Mouse (Mus musculus): Measurements from ENCODE around the gene Phactr2. TPM values are rescaled to one million over a fixed set of nuclear protein-coding genes. Genes with fewer than 3 reads are reported as not detected.

Gene Phactr2
- polyA plus RNA-seq, 1 experiment: 6.6 TPM

- no peaks in the 10 kb centered on the region for H3K27me3 ChIP-seq (ENCODE audit: control insufficient read depth, insufficient read depth, low read length, poor library complexity, severe bottlenecking)
- H3K4me3 ChIP-seq (ENCODE audit: low read depth, low read length): no peak overlapping the region
- no peak overlapping the region for H3K9ac ChIP-seq (ENCODE audit: low read depth, poor library complexity, severe bottlenecking)
- no peaks in the 10 kb centered on the region for H3K36me3 ChIP-seq (ENCODE audit: control insufficient read depth, insufficient read depth, low read length, poor library complexity, severe bottlenecking)
- H3K4me1 ChIP-seq (ENCODE audit: control insufficient read depth, insufficient read depth, low read length): no peaks in the 10 kb centered on the region
- H3K9me3 ChIP-seq (replicated peaks; ENCODE audit: control insufficient read depth, insufficient read depth, low read length, poor library complexity, severe bottlenecking): no peaks in the 10 kb centered on the region
- no peak for TF ChIP-seq CTCF (IDR thresholded peaks at IDR 0.05; ENCODE audit: low read depth, low read length)
- no peak for TF ChIP-seq POLR2A (IDR thresholded peaks at IDR 0.05; ENCODE audit: insufficient read depth, low read length)
- TF ChIP-seq EP300 (IDR thresholded peaks at IDR 0.05; ENCODE audit: insufficient read depth, low read depth, low read length): no peak
- H3K27ac ChIP-seq (ENCODE audit: insufficient read depth, low read length): no peak overlapping the region
Observed at GRCm38 (mm10) chr10:13220061-13220460, 254.2 kb downstream of the Phactr2 start.

GRCm38 (mm10) chr10:13213956-13214355, 260.3 kb downstream of the Phactr2 start:
- no peaks in the 10 kb centered on the region for H3K9me3 ChIP-seq (replicated peaks; ENCODE audit: control insufficient read depth, insufficient read depth, low read length, poor library complexity, severe bottlenecking)
- no peak for TF ChIP-seq CTCF (IDR thresholded peaks at IDR 0.05; ENCODE audit: low read depth, low read length)
- no peak for TF ChIP-seq POLR2A (IDR thresholded peaks at IDR 0.05; ENCODE audit: insufficient read depth, low read length)
- TF ChIP-seq EP300 (IDR thresholded peaks at IDR 0.05; ENCODE audit: insufficient read depth, low read depth, low read length): no peak
- H3K9ac ChIP-seq (ENCODE audit: low read depth, poor library complexity, severe bottlenecking): no peak overlapping the region
- no peaks in the 10 kb centered on the region for H3K27me3 ChIP-seq (ENCODE audit: control insufficient read depth, insufficient read depth, low read length, poor library complexity, severe bottlenecking)
- H3K4me1 ChIP-seq (ENCODE audit: control insufficient read depth, insufficient read depth, low read length): no peaks in the 10 kb centered on the region
- no peak overlapping the region for H3K27ac ChIP-seq (ENCODE audit: insufficient read depth, low read length)
- no peaks in the 10 kb centered on the region for H3K36me3 ChIP-seq (ENCODE audit: control insufficient read depth, insufficient read depth, low read length, poor library complexity, severe bottlenecking)
- no peak overlapping the region for H3K4me3 ChIP-seq (ENCODE audit: low read depth, low read length)

- Histone ChIP-seq H3K4me1 (ENCODE audit: control insufficient read depth, insufficient read depth, low read length) (no peaks in the 10 kb centered on the region), H3K9ac (ENCODE audit: low read depth, poor library complexity, severe bottlenecking) (no peak overlapping the region), H3K36me3 (ENCODE audit: control insufficient read depth, insufficient read depth, low read length, poor library complexity, severe bottlenecking) (no peaks in the 10 kb centered on the region), H3K9me3 (replicated peaks; ENCODE audit: control insufficient read depth, insufficient read depth, low read length, poor library complexity, severe bottlenecking) (no peaks in the 10 kb centered on the region), H3K27me3 (ENCODE audit: control insufficient read depth, insufficient read depth, low read length, poor library complexity, severe bottlenecking) (no peaks in the 10 kb centered on the region), H3K27ac (ENCODE audit: insufficient read depth, low read length) (no peak overlapping the region), H3K4me3 (ENCODE audit: low read depth, low read length) (no peak overlapping the region)
- TF ChIP-seq POLR2A (IDR thresholded peaks at IDR 0.05; ENCODE audit: insufficient read depth, low read length): no peak
- no peak for TF ChIP-seq EP300 (IDR thresholded peaks at IDR 0.05; ENCODE audit: insufficient read depth, low read depth, low read length)
- no peak for TF ChIP-seq CTCF (IDR thresholded peaks at IDR 0.05; ENCODE audit: low read depth, low read length)
Observed at GRCm38 (mm10) chr10:13212829-13213228, 261.4 kb downstream of the Phactr2 start.

DNA sequence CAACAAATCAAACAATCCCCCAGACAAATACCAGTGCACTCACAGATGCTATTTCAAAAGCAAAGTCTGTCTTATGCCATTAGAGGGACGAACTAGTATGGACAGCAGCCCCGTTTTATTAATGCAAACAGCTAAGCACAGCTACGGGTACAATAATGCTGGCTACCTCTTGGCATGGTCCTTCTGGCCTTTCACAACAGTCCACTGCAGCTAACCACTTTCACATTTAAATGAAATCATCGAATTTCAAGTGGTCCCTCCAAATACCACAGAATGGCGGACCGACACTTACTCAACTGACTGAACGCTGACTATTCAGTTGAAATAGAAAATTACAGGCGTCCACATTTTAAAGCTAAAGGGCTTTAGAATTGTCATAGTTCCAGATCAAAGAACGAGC, 261.9 kb downstream of the Phactr2 start:
- Histone ChIP-seq H3K36me3 (ENCODE audit: control insufficient read depth, insufficient read depth, low read length, poor library complexity, severe bottlenecking) (no peaks in the 10 kb centered on the region), H3K4me3 (ENCODE audit: low read depth, low read length) (no peak overlapping the region), H3K4me1 (ENCODE audit: control insufficient read depth, insufficient read depth, low read length) (no peaks in the 10 kb centered on the region), H3K9me3 (replicated peaks; ENCODE audit: control insufficient read depth, insufficient read depth, low read length, poor library complexity, severe bottlenecking) (no peaks in the 10 kb centered on the region), H3K27ac (ENCODE audit: insufficient read depth, low read length) (no peak overlapping the region), H3K9ac (ENCODE audit: low read depth, poor library complexity, severe bottlenecking) (no peak overlapping the region), H3K27me3 (ENCODE audit: control insufficient read depth, insufficient read depth, low read length, poor library complexity, severe bottlenecking) (no peaks in the 10 kb centered on the region)
- TF ChIP-seq POLR2A (IDR thresholded peaks at IDR 0.05; ENCODE audit: insufficient read depth, low read length) (no peak), EP300 (IDR thresholded peaks at IDR 0.05; ENCODE audit: insufficient read depth, low read depth, low read length) (no peak), CTCF (IDR thresholded peaks at IDR 0.05; ENCODE audit: low read depth, low read length) (no peak)

DNA sequence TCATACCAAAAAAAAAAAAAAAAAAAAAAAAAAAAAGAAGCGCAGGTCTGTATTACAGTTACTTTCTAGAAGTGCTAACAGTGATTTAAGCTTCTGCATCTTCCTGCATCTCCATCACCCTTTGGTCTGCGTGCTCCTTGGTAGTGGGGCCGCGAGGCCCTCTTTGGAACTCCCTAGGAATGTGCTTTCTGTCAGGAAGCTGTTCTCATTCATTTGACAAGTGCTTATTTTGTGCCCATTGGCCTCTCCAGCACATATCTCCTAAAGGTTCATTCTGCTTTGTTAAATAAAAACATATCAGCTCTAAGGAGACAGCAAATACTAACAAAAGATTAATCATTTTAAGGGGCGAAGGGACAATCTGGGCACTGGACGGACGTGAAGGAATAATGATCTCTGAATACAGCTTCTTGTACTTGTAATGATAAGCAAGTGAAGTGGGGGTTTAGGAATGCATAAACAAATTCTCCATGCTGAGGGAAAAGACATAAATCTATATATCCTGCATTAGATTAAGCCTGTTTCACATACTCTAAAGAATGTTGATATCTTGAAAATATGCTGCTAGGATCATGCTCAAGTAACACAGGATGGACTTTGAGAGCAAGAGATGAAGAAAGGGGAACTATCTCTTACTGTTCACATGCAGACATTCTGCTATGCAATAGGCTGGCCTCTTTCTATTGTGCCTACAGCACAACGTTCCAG, 264.1 kb downstream of the Phactr2 start:
- H3K36me3 ChIP-seq (ENCODE audit: control insufficient read depth, insufficient read depth, low read length, poor library complexity, severe bottlenecking): no peaks in the 10 kb centered on the region
- no peaks in the 10 kb centered on the region for H3K27me3 ChIP-seq (ENCODE audit: control insufficient read depth, insufficient read depth, low read length, poor library complexity, severe bottlenecking)
- H3K9ac ChIP-seq (ENCODE audit: low read depth, poor library complexity, severe bottlenecking): no peak overlapping the region
- TF ChIP-seq CTCF (IDR thresholded peaks at IDR 0.05; ENCODE audit: low read depth, low read length): no peak
- TF ChIP-seq EP300 (IDR thresholded peaks at IDR 0.05; ENCODE audit: insufficient read depth, low read depth, low read length): no peak
- no peak for TF ChIP-seq POLR2A (IDR thresholded peaks at IDR 0.05; ENCODE audit: insufficient read depth, low read length)
- no peak overlapping the region for H3K4me3 ChIP-seq (ENCODE audit: low read depth, low read length)
- no peak overlapping the region for H3K27ac ChIP-seq (ENCODE audit: insufficient read depth, low read length)
- no peaks in the 10 kb centered on the region for H3K4me1 ChIP-seq (ENCODE audit: control insufficient read depth, insufficient read depth, low read length)
- no peaks in the 10 kb centered on the region for H3K9me3 ChIP-seq (replicated peaks; ENCODE audit: control insufficient read depth, insufficient read depth, low read length, poor library complexity, severe bottlenecking)

- H3K27ac ChIP-seq (ENCODE audit: insufficient read depth, low read length): no peak overlapping the region
- H3K4me1 ChIP-seq (ENCODE audit: control insufficient read depth, insufficient read depth, low read length): no peaks in the 10 kb centered on the region
- no peak overlapping the region for H3K4me3 ChIP-seq (ENCODE audit: low read depth, low read length)
- H3K27me3 ChIP-seq (ENCODE audit: control insufficient read depth, insufficient read depth, low read length, poor library complexity, severe bottlenecking): no peaks in the 10 kb centered on the region
- TF ChIP-seq POLR2A (IDR thresholded peaks at IDR 0.05; ENCODE audit: insufficient read depth, low read length) (no peak), CTCF (IDR thresholded peaks at IDR 0.05; ENCODE audit: low read depth, low read length) (no peak), EP300 (IDR thresholded peaks at IDR 0.05; ENCODE audit: insufficient read depth, low read depth, low read length) (no peak)
- H3K9ac ChIP-seq (ENCODE audit: low read depth, poor library complexity, severe bottlenecking): no peak overlapping the region
- no peaks in the 10 kb centered on the region for H3K36me3 ChIP-seq (ENCODE audit: control insufficient read depth, insufficient read depth, low read length, poor library complexity, severe bottlenecking)
- H3K9me3 ChIP-seq (replicated peaks; ENCODE audit: control insufficient read depth, insufficient read depth, low read length, poor library complexity, severe bottlenecking): no peaks in the 10 kb centered on the region
Observed at GRCm38 (mm10) chr10:13209506-13209905, 264.7 kb downstream of the Phactr2 start.

Data from ES-Bruce4 (cell line).